Mouse (Mus musculus) liver, adult 2 months (tissue): ENCODE results near the gene Plekhg5.

ENCODE experiments used
- CTCF ChIP-seq: fragments of 200-500 bp; IDR thresholded peaks from 2 replicates; pipeline ENCODE4 v1.5.1; 2011; ENCODE audit warnings: low read depth, low read length, control low read depth
- POLR2A ChIP-seq: fragments of 200-500 bp; IDR thresholded peaks from 2 replicates; pipeline ENCODE4 v1.6.1; 2011; ENCODE audit warnings: low read length, control low read depth; ENCODE audit not compliant: insufficient read depth; ENCODE audit errors: extremely low read depth

DNA sequence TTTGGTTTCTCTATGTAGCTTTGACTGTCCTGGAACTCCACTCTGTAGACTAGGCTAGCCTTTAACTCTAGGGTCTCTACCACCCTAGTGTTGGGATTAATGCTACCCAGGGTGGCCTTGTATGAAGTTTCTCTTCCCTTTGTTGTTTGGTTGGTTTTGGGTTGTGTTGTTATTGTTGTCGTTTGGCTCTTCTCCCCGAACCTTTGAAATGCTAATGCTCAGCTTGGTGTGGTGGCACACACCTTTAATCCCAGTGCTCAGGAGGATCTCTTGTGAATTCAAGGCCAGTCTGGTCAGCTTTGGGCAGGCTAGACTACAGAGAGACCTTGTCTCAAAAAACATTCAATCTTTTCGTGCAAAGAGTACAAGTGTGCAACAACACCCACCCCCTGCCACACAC lies 29.1 kb upstream of the Plekhg5 start:
- TF ChIP-seq CTCF (no peak), POLR2A (no peak)
